Mouse (Mus musculus) layer of hippocampus, postnatal 36 days (tissue): ENCODE results near the gene Pcnx3. TPM values are rescaled to one million over a fixed set of nuclear protein-coding genes. Genes with fewer than 3 reads are reported as not detected.

Source experiments
- DNase-seq, 2 experiments: peaks; one replicate each; pipeline ENCODE4 v3.0.0; 2022
- total RNA-seq, 2 experiments: library from RNA; stranded (reverse); gene quantifications; 2 replicates each; pipeline ENCODE4 v1.2.3; 2021

The Pcnx3 gene
- total RNA-seq: 10 to 100 TPM; 61.9 to 68.5 TPM

DNA sequence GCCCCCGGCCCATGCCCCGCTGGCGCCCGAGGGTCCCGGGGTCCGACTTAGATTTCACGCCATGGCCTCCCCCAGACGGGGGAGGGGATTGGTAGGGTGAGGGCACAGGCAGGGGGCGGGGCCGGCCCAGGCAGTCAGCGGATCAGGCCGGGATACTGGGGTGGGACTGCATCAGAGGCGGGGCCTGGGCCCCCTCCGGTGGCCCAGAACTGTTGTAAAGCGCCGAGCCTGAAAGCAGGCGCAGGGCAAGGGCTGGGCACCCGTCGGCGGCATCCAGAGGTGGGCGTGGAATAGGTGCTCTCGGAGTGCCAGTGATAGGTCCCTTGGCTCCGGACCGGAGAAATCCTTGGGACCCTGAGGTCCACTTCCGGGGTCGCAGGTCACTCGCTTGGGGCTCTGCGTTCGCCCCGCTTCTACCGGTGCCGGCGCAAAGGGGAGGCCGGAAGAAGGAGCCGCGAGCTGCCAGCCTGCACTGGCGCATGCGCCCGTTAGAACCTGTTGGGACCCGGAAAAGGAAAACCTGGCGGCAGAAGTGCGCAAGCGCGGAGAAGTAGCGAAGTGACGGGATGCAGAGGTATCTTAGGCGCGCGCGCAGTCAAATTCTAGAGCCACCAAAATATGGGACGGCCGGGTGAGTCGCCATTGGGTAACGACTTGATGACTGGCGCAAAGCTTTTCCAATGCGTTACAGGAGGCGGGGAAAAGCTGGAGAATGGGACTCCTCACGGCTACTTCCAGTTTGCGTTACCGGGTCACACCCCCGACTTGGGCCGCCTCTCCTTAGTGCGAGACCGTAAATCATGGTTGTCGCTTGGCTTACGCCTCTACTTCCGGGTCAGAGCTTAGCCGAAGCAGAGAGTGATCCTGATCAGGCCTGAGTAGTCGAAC lies at the start of gene Pcnx3, which contains the start of gene Map3k11:
Gene Pcnx3 (minus strand): TSS at position 709 of the 888 bp plus-strand sequence.
Gene Map3k11 (plus strand): TSS at position 543 of the 888 bp plus-strand sequence.
- peak; percentile 97 to 98 for DNase-seq

DNA sequence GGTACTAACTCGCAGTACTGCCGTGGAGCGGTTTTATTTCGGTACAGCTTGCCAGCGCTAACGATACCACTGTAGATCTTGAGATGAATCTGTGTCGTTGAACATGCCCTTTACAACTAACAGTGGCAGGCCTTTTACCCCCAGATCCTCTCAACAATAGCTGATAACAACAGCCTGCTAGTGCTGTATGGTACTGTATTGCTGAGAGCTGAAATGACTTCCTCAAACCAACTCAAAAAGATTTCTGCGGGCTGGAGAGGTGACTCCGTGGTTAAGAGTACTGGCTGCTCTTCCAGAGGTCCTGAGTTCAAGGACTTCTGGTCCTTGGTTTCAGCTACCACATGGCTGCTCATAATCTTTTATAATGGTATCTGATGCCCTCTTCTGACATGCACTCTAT lies 45.6 kb upstream of the Pcnx3 start:
- DNase-seq: no peak

DNA sequence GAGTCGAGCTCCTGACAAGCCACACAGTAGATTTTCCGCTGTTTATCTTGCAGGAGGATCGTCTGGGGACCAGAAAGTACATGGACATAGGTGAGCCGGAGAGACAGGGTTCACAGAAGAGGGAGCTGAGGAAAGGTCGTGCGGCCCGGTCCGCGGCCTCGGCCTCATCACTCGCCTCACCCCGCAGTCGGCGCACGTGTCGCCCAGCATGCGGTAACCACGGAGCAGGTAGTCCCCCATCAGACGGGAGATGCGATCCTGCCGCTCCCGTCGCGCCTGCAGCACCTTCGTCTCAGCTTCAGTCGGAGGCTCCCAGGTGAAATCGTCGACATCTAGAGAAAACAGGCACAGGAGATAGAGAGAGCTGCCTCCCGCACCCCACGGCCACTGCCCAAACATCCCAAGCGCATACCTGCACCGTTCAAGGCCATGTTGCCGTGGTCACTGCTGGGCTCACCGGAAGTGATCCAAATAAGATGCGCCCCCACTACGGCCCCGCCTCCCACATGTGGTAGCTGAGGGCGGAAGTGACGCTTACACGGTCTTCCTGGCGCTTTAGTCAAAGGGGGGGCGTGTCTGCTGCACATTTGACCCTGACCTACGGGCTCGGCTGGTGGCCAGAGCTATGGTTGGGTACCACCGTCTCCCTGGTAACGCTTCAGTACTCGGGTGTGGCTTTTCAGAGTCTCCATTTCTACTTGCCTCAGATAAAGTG lies 42.7 kb upstream of the Pcnx3 start:
- DNase-seq: peak; percentile 91

DNA sequence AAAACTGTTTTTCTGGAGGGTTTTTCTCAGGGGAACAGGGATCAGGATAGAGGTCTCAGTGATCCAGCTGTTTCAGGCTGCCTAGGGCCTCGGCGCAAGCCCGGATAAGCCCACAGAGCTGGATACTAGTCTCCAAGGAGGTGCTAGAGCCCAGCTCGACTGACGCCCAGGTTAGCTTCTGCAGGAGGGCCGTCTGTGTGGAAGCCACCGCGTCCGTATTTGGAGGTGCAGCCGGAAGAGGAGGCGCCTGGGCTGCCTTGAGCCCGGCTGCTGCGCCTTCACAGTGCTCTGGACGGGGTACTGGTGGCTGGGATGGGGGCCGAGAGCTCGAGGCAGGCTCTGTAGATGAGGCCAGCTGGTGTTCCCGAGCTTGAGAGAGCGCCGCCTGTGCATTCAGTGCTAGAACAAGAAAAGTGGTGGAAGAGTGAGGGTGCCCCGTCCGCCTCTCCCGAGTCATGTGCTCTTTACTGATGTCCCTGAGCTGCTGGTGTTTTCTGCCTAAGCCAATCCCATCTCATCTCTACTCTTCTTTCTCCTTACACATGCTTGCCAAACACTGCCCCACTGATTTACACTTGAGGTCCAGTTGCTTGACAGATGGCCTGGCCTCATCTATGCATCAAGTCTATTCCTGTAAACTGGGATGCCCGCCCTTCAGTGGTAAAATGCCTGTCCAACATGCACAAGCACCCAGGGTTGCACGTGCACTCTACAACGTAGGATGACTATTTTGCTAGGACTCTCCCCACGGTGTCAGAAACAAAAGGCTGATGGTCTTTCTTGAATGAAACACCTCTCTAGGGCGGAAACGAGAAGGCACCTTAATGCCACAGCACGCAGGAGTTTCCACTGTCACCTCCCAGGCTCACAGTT lies 41.8 kb upstream of the Pcnx3 start:
- no peak for DNase-seq

DNA sequence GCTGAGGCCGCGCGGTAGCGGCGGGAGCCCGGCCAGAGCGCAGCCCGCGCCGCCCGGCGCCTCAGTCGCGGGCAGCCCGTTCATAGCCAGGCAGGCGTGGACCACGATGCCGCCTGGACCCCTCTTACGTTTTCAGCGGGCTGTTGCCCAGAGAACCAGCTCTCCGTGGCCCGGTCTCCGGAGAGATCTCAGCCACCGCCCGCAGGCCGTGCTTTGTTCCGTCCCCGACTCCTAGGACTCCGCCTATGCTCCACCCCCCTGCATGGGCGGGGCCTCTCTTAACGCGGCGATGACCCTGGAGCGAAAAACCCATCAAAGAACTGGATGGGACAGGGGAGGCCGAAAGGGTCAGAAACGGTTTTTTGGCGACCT lies 40.7 kb upstream of the Pcnx3 start, which contains the start of gene Fam89b:
Gene Fam89b (minus strand): TSS at position 210 of the 372 bp plus-strand sequence.
- peak; percentile 81 to 82 for DNase-seq

DNA sequence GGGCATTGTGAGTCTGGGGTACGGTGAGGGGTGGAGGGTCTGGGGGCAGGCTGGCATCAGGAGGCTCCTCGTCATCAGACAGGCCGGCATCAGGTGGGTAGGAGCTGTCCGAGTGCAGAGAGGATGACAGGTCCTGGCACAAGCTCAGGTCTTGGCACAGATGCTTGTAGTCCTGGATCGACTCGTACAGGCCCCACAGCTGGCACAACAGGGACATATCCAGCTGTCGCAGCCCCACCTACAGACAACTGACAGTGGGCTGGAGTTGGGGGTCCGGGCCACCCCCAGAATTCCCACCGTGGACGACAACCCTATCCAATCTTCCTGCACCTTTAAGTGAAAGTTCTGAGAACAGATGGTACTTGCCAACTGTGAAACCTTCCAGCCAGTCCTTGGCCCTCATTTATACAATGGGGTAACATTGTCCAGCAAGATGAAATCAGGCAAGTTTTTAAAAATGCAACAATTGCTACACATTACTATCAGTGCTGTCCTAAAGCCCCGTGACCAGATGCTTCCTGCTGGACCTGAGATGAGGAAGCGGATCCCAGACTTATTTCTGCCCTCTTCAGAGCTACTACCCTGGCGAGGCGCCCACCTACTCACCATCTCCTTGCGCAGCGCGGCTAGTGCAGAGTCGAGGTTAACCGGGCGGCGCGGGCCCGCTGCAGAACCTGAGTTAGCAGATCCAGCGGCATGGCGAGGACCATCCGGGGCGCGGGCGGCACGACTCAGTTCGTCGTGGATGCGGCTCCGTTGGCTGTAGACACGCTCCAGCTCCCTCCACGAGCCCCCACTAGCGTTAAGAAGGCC lies 40.1 kb upstream of the Pcnx3 start:
- DNase-seq: peak in 1 of 2 experiments; percentile 57

DNA sequence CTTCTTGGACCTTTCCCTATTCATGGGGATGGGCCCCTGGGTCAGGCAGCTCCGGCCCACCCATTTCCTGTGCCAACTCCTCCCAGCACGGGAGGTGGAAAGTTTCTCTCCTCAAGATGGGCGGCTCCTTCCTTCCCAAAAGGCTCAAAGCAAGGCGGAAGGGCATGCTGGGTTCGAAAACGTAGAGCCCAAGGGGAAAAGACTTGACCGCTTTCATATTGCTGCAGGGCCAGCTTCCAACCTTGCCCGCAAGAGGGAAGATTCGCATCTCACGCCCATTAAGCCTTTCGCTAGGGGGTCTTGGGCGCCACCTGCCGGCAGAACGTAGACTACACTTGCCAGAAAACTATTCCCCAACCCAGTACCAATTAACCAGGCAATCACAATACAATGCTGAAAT lies 39.0 kb upstream of the Pcnx3 start:
- peak; percentile 83 for DNase-seq

DNA sequence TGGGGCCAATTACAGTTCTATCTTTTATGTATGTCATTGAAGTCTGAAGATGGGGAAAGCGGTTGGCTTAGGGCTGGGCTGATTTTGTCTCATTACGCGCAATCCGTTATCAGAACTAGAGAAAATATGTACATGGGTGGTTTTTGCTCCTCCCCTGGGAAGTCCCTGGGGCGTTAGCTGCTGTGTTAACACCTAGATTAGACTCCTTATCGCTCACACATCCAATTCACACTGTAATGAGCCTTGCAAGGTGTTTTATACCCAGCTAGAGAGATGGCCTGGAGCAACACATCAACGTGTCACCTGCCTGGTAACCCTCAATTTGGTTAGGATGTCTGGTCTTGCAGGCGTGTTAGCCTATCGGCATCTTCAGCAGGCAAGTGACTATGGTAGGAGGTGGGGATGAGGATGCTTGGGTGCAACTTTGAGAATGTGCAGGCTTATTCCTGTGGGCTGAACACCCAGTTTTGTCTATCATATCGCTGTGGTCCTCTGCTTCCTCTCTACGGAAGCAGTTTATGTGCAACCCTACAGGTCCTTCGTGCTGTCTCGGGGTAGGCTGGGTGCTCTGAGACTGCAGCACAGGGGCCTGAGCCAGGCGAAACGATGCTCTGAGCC lies 38.4 kb upstream of the Pcnx3 start:
- no peak for DNase-seq

DNA sequence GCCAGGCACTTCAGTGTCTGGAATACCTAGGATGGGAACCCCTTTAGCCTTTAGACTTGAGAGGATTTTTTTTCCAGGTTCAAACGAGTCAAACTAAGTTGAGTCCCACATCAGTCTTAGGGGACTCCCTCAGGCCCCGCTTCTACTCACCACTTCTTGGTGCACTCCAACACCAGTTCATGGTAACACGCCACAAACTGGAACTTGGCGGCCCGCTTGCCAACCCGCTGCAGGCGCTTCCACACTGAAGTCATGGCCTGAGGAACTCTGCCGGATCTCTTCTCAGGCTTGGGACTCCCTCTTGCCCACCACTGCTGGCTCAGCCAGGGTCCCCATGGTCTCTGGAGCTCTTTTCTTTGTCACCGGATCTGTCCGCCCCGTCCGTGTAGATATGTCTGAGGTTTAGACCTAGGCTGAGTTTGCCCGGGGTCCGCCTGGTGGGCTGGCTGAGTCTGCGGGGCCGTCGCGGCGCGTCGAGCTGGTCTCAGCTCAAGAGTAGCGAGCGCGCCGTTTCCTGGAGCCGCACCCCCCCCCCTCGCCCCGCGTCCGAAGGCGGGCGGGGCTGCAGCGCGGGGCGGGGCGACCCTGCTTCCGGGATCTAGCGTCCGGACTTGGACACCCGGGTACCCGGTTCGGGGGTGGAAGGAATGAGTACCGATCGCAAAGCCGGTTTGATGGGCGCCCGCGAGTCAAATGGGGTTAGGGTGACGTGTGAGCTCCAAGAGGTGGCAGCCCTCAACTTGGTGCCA lies 37.2 kb upstream of the Pcnx3 start, which contains the start of gene Ehbp1l1:
Gene Ehbp1l1 (minus strand): TSS at position 551 of the 749 bp plus-strand sequence.
- DNase-seq: no peak

DNA sequence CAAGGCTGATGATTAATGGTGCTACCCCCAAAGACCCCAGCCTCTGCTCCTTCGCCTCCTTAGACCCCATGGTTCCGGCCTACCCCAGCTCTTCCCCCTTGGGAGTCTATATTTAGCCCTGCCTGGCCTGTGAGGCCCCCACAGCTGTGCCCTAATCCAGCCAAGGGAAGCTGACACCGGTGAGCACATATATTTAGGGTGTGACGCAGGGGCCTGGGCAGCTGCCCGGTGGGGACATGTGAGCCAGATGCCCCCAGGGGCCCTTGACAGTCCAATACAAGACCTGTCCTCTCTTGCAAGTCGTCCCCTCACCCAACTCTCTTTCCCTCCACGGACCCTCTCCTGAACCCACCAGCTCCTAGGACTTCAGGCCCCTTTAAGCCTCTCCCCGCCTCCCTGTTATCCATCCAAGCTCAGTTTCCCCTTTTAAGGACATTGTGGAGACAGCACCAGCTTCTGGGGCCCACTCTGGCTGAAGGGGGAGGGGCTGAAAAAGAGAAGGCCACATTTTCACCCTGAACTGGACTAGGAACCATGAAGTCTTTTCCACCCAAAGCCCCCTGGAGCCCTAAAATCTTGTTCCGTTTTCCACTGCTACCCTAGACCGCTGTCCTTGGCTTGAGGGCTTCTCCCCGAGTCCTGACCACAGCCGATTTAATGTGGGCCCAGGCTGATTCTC lies 36.5 kb upstream of the Pcnx3 start:
- no peak for DNase-seq

DNA sequence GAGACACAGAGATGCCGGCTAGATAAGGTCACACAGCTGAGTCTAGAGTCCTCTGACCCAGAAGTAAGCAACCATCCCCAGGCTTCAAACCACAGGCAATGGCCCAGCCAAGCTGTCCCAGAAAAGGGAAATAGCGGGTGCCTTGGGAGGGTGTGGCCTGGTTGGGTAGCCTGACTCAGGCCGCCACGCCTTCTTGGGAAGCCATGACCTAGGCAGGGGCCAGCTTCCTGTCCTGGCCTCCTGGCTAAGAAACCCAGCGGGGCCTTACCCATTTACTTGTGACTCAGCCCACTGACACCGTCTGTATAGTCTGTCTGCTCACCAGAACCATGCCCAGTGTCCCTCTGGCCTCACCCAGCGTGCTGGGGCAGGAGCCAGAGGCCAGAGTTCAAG lies 35.8 kb upstream of the Pcnx3 start:
- no peak for DNase-seq

DNA sequence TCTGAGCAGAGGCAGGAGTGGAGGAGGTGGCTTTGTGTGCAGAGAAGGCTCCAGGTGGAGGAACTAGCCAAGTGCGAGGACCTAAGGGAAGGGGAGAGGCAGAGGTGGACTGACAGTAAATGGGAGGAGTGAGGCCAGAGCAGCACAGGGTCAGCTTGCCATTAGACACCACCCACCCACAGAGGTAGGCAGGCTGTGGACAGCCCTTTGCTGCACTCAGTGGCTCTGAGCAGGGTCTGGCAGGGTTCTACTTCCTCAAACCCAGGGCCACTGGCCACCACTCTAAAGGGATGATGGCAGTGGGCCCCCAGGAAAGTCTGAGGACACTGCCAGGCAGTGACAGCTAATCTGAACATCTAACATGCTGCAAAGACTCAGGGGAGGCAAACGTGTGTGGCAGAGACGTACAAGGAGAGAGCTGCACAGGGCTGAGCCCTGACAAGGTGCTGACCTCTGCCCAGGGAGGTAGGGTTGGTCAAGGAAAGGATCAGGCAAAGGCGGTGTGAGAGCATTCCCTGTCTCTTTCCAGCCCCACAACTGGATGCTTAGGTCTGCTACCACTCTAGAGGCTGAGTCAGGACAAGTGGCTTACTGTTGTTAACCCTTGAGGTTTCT lies 35.3 kb upstream of the Pcnx3 start:
- no peak for DNase-seq

DNA sequence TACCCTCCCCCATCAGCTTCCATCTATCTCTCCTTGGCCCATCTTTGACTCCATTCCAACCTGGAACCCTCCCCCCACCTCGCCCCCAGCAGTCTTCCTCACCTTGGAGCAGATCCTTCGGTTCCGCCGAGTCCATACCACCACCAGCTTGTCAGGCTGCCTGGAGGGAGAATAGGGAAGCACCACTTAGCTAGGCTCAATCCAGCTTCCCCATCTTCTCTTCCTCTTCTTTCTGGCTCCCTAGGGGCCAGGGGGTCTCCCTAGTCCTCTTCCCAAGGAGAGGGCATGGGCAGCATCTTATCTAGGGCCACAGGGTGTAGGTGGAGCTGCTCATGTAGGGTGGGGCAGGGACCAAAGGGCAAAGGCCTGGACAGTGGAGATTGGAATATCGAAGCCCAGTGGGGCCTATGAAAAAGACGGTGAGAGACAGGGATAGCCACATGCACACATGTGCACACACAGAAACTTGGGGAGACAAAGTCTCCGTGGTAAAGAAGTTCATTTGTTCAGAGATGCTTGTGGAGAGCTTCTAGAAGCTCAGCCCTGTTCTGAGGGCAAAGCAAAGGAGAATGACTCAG lies 34.2 kb upstream of the Pcnx3 start:
- DNase-seq: no peak

DNA sequence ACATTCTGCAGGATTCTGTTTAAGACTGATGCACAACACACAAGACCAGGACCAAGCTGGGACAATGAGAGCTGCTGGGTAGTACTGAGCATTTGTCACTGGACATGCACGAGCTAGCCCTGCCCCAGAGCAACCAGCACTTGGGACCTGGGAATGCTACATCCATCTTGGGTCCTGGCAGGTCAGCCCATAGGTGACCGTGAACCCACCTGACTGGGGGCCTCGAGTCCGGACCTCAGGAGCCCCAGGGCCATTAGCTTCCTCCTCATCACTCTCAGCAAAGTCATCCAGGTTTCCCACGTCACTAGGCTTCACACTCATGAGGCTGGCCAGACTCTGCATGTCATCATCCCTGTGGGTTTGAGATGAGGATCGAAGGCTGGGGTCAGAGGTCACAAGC lies 32.5 kb upstream of the Pcnx3 start:
- DNase-seq: no peak

DNA sequence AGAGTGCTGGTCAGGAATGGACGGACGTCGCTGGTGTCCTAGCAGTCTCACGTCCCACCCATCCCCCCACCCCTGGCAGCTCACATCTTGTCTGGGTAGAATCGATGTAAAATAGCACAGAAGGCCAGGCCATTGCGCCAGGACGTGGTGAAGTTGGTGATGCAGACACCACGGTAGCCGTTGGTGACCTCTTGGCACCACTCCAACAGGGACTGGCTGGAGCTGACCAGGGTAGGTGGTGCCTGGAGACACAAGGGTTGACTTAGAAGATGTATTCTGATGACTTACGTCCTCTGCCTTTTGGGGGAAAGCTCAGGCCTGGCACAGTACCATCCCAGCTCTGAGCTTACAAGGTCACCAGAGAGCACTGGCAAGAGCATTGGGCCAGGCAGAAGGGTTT lies 28.2 kb upstream of the Pcnx3 start:
- DNase-seq: no peak

DNA sequence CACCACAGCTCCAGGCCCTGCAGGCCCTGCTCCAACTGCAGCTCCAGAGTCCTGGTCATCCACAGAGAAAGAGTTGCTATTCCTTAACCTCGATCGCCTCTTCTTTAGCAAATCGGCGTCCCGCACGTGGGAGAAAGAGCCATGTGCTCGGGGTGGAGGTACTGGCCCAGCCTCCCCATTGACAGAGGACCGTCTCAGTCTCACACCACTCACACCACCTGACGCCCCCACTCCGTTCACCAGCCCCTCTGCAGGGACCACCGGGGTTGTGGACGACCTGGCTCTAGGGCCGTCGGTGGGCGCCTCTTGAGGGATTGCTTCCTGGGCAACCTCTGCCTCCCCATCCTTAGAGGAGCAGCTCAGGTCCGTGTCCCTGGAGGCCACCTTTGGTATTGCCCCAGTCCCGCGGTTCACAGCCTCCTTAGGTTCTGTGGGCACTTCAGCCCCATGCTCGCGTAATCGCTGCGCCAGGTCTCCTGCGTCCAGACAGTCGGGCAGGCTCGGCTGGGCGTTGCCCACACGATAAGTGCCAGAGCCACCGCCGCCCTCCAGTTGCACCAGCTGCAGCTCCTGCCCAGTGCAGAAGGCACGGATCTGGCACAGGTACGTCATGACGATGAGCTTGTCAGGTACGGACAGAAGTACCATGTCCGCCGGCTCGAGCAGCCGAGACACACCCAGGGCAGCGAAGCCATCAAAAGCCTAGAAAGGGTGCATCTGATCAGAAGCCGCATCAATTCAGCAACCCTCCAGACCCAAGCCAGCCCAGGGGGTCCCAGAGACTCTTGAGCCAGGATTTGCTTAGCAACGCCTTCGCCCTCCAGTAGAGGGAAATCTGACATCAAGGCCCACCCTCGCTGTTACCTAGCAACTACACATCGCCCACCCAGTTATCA lies 27.3 kb upstream of the Pcnx3 start:
- peak; percentile 50 to 51 for DNase-seq

DNA sequence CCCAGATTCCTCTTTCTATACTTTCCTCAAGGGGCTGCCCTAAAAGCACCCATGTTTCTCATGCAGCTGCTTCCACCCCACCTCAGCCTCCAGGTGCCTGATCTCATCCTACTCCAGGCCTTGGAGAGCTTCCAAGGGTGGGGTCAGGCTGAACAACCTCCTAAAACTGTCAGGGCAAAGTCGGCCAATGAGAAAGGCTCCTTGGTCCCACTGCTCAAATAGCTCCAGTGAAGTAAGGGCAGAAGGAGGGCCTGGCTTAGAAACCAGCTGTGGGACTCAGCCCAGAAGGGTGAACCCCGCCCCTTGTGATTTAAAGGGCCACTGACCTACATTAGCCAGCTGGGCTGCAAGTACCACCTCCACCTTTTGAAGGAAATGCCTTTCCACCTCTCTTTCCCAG lies 25.0 kb upstream of the Pcnx3 start:
- DNase-seq: no peak

DNA sequence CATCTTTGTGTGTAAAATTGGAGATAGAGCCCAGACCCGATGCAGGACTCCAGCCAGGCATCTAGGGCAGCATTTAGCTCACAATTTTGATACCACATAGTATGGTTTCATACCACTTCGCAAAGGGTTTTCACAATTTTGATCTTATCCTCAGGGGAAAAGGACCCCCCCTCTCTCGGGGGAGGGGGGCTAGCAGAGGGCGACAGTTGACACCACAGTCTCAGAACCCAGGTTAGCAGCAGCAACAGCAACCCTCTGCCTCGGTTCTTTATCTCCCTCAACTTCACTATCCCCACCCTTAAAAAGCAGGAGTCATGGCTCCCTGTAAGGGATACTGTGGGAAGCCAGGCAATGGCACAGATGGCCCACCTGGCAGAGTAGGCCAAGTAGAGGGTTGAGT lies 24.5 kb upstream of the Pcnx3 start:
- DNase-seq: no peak
